Mouse (Mus musculus) heart, embryonic 10.5 days (tissue): Measurements from ENCODE around the gene Tmbim4. TPM values are rescaled to one million over a fixed set of nuclear protein-coding genes. Genes with fewer than 3 reads are reported as not detected.

Experiments
- DNase-seq: peaks from one replicate; pipeline ENCODE4 v3.0.0-alpha.2; 2017; ENCODE audit warnings: low spot score
- H3K27ac ChIP-seq: fragments of 300-500 bp; sonication (generic); 2 replicates; pipeline ENCODE4 v1.5.1; 2016; ENCODE audit warnings: mild to moderate bottlenecking
- H3K27me3 ChIP-seq: fragments of 300-500 bp; sonication (generic); 2 replicates; pipeline ENCODE4 v1.6.1; 2016; ENCODE audit warnings: mild to moderate bottlenecking; ENCODE audit not compliant: poor library complexity, insufficient read depth, severe bottlenecking
- H3K36me3 ChIP-seq: fragments of 300-500 bp; sonication (generic); 2 replicates; pipeline ENCODE4 v1.6.1; 2016; ENCODE audit warnings: mild to moderate bottlenecking, moderate library complexity
- H3K4me1 ChIP-seq: fragments of 300-500 bp; sonication (generic); 2 replicates; pipeline ENCODE4 v1.6.1; 2016; ENCODE audit warnings: mild to moderate bottlenecking
- H3K4me3 ChIP-seq: fragments of 300-500 bp; sonication (generic); 2 replicates; pipeline ENCODE4 v1.5.1; 2016; ENCODE audit warnings: mild to moderate bottlenecking, moderate library complexity
- H3K9me3 ChIP-seq: fragments of 300-500 bp; sonication (generic); 2 replicates; pipeline ENCODE4 v1.6.1; 2016; ENCODE audit warnings: mild to moderate bottlenecking, moderate library complexity
- WGBS: fragments of 180-500 bp; shearing (Covaris S2); methylation state at CpG from one replicate; pipeline ENCODE4 v1.1.7; 2016; 5-methylcytosine and 5-hydroxymethylcytosine counted together
- polyA plus RNA-seq: library from polyadenylated mRNA; unstranded; fragments of >200 nt; fragmentation: Nextera tagmentation; extraction: Ambion mirVana; gene quantifications from 2 replicates; pipeline ENCODE4 v1.2.1, GENCODE M21; 2016

The Tmbim4 gene
- polyA plus RNA-seq, 1 experiment from 2014 or later = 106 TPM

GRCm38 (mm10) chr10:120269946-120270345, 68.6 kb downstream of the Tmbim4 start:
- Histone ChIP-seq H3K4me1 (peaks cover 25% of the 10 kb centered on the region), H3K27ac (no peak overlapping the region), H3K27me3 (no peaks in the 10 kb centered on the region), H3K9me3 (no peaks in the 10 kb centered on the region), H3K36me3 (no peaks in the 10 kb centered on the region), H3K4me3 (no peak overlapping the region)
- WGBS = 95% methylated on average over 13 of the region's 13 CpGs
- DNase-seq = no peak

DNA sequence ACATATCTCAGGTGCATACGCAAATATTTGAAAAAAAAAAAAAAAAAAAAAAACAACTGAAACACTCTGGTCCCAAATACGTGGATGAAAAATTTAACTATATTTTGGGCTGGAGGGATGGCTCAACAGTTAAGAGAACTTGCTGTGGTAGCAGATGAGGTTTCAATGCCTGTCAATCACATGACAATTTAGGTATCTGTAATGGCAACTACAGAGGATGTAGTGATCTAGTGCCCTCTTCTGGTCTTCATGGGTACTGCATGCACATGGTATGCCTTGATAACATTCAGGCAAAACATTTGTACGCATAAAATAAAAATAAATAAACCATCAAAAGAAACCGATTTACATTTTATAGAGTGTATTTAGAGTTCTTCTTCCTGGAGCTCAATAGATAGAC, 69.4 kb downstream of the Tmbim4 start:
- peaks cover 25% of the 10 kb centered on the region for H3K4me1 ChIP-seq
- no peak overlapping the region for H3K4me3 ChIP-seq
- H3K27ac ChIP-seq = no peak overlapping the region
- no peak for DNase-seq
- no peaks in the 10 kb centered on the region for H3K36me3 ChIP-seq
- H3K27me3 ChIP-seq = no peaks in the 10 kb centered on the region
- 73% methylated on average over 4 of the region's 4 CpGs for WGBS
- H3K9me3 ChIP-seq = no peaks in the 10 kb centered on the region

DNA sequence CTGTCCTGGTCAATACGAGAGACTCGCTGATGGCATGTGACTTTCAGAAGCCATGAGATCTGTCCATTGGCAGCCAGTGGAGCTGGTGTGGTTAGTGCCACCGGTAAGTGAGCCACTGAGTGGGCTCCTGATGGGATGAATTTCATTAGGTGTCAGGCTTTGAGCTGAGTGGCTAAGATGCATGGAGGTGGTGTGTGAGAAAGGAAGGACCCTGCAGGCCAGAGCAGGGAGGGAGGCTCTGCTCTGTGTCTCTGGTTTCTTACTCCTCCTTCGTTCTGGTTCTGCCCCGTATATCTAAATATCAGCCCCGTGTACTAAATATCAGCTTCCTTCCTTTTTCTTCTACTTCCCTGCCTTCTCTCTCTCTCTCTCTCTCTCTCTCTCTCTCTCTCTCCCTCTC, 69.9 kb downstream of the Tmbim4 start:
- peaks cover 25% of the 10 kb centered on the region for H3K4me1 ChIP-seq
- H3K9me3 ChIP-seq = no peaks in the 10 kb centered on the region
- WGBS = 53% methylated on average over 6 of the region's 6 CpGs
- H3K27ac ChIP-seq = peak overlapping the region; percentile 78; the same call in 1 of the 2 replicates
- H3K36me3 ChIP-seq = no peaks in the 10 kb centered on the region
- H3K4me3 ChIP-seq = no peak overlapping the region
- H3K27me3 ChIP-seq = no peaks in the 10 kb centered on the region
- DNase-seq = no peak

- H3K4me3 ChIP-seq = peak overlapping the region; percentile 46
- H3K4me1 ChIP-seq = peaks cover 30% of the 10 kb centered on the region
- peak overlapping the region; percentile 78 for H3K27ac ChIP-seq
- H3K36me3 ChIP-seq = no peaks in the 10 kb centered on the region
- no peak for DNase-seq
- H3K27me3 ChIP-seq = no peaks in the 10 kb centered on the region
- 13% methylated on average over 10 of the region's 11 CpGs for WGBS
- no peaks in the 10 kb centered on the region for H3K9me3 ChIP-seq
Observed at GRCm38 (mm10) chr10:120271879-120272269, 70.5 kb downstream of the Tmbim4 start.

GRCm38 (mm10) chr10:120272270-120272883, 71.0 kb downstream of the Tmbim4 start:
- no peak for DNase-seq
- H3K9me3 ChIP-seq = no peaks in the 10 kb centered on the region
- no peaks in the 10 kb centered on the region for H3K36me3 ChIP-seq
- 9% methylated on average over 19 of the region's 19 CpGs for WGBS
- peak overlapping the region; percentile 46 for H3K4me3 ChIP-seq
- H3K27ac ChIP-seq = peak overlapping the region; percentile 78
- H3K4me1 ChIP-seq = peaks cover 35% of the 10 kb centered on the region
- H3K27me3 ChIP-seq = no peaks in the 10 kb centered on the region

DNA sequence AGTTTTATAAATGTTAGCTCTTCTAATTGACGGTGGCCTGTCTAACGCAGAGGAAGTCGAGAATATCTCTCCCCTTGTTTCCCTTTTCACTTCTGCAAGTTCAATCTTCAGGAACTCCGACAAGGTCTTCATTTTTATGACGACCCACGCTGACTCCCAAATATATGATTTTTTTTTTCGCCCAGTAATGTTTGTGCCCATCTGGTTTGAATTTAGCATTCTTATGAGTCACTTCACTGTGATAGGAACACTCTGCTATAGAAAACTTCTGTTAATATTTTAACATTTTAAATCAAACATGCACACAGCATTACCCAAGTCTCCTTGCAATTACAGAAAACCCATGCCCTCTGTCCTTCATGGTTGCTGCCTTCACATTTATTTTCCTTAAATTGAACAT, 71.9 kb downstream of the Tmbim4 start:
- no peak overlapping the region for H3K27ac ChIP-seq
- peaks cover 32% of the 10 kb centered on the region for H3K4me1 ChIP-seq
- DNase-seq = no peak
- 85% methylated on average over 7 of the region's 7 CpGs for WGBS
- H3K9me3 ChIP-seq = no peaks in the 10 kb centered on the region
- no peaks in the 10 kb centered on the region for H3K36me3 ChIP-seq
- H3K27me3 ChIP-seq = no peaks in the 10 kb centered on the region
- H3K4me3 ChIP-seq = no peak overlapping the region

Other genes with a start within 250 kb of the Tmbim4 start
- gene Helb, start 88.6 kb upstream of the Tmbim4 start, polyA plus RNA-seq = 5.0 and 7.4 TPM in 2 replicates
- gene Irak3, start 540 bp downstream of the Tmbim4 start, polyA plus RNA-seq = 0.22 and 0.24 TPM in 2 replicates
- 35.7 and 47.8 TPM in 2 replicates for gene Llph, start 25.5 kb downstream of the Tmbim4 start, polyA plus RNA-seq